In genomic region chr5:130007344-130007743, GRCm38 (mm10) we compare ENCODE assay signal across 1 mouse cellular context.
TF ChIP-seq lines count a peak whose summit lies in the region.

No protein-coding gene starts in this region.

TF ChIP-seq in ES-E14, 5 proteins besides CTCF, POLR2A, EP300 and RAD21:
- TF ChIP-seq MAFK (IDR thresholded peaks at IDR 0.05; ENCODE audit: insufficient read depth, low read depth, low read length) (no peak), HCFC1 (IDR thresholded peaks at IDR 0.05; ENCODE audit: borderline replicate concordance, insufficient read depth, low read length) (no peak), CHD2 (IDR thresholded peaks at IDR 0.05; ENCODE audit: low read depth, low read length) (0 out of 2 replicates have a peak, but pooled peaks have one; percentile 9), ZC3H11A (IDR thresholded peaks at IDR 0.05; ENCODE audit: borderline replicate concordance, low read depth, low read length) (no peak)
